Mouse (Mus musculus): ENCODE measurements around the gene Txnrd2.

The Txnrd2 gene

GRCm38 (mm10) chr16:18484794-18485435, 58.7 kb downstream of the Txnrd2 start:
- peak; percentile 59; the same call in 1 of the 2 replicates for ATAC-seq (ENCODE audit: low TSS enrichment)

GRCm38 (mm10) chr16:18486126-18486525, 59.9 kb downstream of the Txnrd2 start:
- no peak for ATAC-seq (ENCODE audit: low TSS enrichment)

- ATAC-seq (ENCODE audit: low TSS enrichment) = no peak
These were observed 64.1 kb downstream of the Txnrd2 start for GRCm38 (mm10) chr16:18490281-18490680.

- ATAC-seq (ENCODE audit: low TSS enrichment) = no peak
These were observed 64.7 kb downstream of the Txnrd2 start for GRCm38 (mm10) chr16:18490894-18491293.

GRCm38 (mm10) chr16:18497865-18498515, 71.8 kb downstream of the Txnrd2 start:
- ATAC-seq (ENCODE audit: low TSS enrichment) = peak; percentile 75

- peak; percentile 98 for ATAC-seq (ENCODE audit: low TSS enrichment)
These were observed 72.4 kb downstream of the Txnrd2 start, which contains the start of the genes Gnb1l and Rtl10 for GRCm38 (mm10) chr16:18498558-18498990. TSS of gene Gnb1l (plus strand) at chr16:18498713. TSS of gene Rtl10 (plus strand) at chr16:18498901.

GRCm38 (mm10) chr16:18498996-18499395, 72.8 kb downstream of the Txnrd2 start:
- ATAC-seq (ENCODE audit: low TSS enrichment) = no peak; the same call in 1 of the 2 replicates

GRCm38 (mm10) chr16:18501531-18501930, 75.3 kb downstream of the Txnrd2 start:
- no peak for ATAC-seq (ENCODE audit: low TSS enrichment)

- ATAC-seq (ENCODE audit: low TSS enrichment) = no peak
These were observed 77.6 kb downstream of the Txnrd2 start for GRCm38 (mm10) chr16:18503566-18504342.

- no peak for ATAC-seq (ENCODE audit: low TSS enrichment)
These were observed 80.5 kb downstream of the Txnrd2 start for GRCm38 (mm10) chr16:18506524-18507199.

GRCm38 (mm10) chr16:18507200-18507549, 81.0 kb downstream of the Txnrd2 start:
- ATAC-seq (ENCODE audit: low TSS enrichment) = no peak

GRCm38 (mm10) chr16:18511741-18512140, 85.6 kb downstream of the Txnrd2 start:
- ATAC-seq (ENCODE audit: low TSS enrichment) = no peak

GRCm38 (mm10) chr16:18513508-18513907, 87.3 kb downstream of the Txnrd2 start:
- ATAC-seq (ENCODE audit: low TSS enrichment) = no peak

GRCm38 (mm10) chr16:18518091-18518490, 91.9 kb downstream of the Txnrd2 start:
- peak; percentile 80 for ATAC-seq (ENCODE audit: low TSS enrichment)

- no peak for ATAC-seq (ENCODE audit: low TSS enrichment)
These were observed 97.5 kb downstream of the Txnrd2 start for GRCm38 (mm10) chr16:18523563-18524245.

GRCm38 (mm10) chr16:18528656-18529055, 102.5 kb downstream of the Txnrd2 start:
- ATAC-seq (ENCODE audit: low TSS enrichment) = no peak
